Mouse (Mus musculus): ENCODE results near the gene 2810004N23Rik.
"Not testable (repeated sequence)": the region's sequence is repeated elsewhere in the genome, so short reads cannot be mapped to it uniquely, and the experiment has no call there.

The 2810004N23Rik gene

DNA sequence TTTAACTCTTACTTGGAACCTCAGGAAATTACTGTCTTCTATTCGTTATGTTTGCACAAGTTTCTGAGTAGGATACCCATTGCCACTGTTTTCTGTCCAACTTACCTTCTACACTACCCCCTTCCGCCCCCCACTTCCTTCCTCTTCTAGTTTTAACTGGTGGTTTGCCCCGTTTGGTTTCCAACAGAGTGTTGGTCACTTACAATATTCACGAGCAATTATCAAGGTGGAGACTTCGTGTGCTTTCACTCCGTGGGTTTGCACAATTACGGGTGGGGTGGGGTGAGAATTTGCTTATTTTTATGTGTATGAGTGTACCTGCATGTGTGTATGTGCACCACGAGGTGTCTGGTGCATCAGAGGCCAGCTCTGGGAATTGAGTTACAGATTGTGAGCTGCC lies 809 bp upstream of the 2810004N23Rik start:
- DNase-seq, result no peak

DNA sequence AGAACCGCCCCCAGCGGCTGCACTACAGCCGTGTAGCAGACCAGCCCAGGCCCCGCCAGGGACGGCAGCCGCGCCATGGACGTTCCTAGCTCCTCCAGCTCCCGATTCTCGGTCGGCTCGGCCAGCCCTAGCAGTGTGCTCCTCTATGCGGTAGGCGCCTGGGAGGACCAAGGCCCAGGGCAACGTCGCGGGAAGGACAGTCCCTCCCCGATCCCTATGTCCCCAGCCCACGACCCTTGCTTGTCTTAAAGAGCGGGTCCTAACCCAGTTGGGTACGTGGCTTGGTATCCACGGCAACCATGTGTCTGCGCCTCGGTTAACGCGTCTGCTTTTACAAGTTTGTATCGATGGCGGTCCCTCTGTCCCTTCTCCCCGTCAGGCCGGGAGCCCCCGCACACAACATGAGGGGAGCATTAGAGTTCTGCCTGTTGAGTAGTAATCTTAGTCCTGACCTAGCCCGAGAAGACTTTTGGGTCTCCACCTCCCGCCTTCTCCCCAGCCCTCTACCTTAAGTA lies 300 bp upstream of the 2810004N23Rik start:
- DNase-seq, result no peak

DNA sequence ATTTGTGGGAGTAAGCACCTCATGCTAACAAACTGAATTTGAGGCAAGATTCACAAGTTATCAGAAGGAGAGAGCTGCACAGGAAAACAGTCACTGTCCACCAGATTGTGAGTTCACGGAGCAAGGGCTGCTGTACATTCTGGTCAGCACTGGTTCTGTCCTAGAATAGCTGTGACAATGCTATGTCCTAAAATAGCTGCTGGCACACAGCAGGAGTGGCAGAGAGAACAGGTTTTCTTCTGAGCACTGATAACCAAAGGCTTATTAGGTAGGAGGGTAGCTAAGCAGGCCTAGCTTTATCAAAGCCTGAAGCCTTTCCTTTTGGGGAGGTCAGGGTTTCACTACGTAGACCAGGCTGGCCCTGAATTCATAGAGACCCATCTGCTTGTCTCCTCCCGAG lies 2.7 kb downstream of the 2810004N23Rik start:
- DNase-seq, result no peak

DNA sequence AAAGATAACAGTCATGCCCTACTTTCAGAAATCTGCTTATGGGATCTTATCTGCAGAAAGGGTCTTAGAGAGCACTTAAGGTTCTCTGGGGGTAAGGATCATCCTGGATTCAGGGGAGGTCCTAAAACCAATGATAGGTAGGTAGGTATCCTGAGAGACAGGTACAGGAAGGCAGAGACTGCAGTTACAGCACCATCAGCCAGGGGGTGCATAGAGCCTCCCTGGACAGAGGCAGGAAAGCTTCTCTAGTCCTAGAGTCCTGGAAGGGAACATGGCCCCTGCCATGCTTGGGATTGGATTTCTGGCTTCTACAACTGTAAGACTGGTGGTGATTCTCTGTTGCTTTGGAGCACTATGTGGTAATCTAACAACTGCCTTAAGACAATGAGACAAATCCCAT lies 3.5 kb downstream of the 2810004N23Rik start:
- DNase-seq, result no peak

DNA sequence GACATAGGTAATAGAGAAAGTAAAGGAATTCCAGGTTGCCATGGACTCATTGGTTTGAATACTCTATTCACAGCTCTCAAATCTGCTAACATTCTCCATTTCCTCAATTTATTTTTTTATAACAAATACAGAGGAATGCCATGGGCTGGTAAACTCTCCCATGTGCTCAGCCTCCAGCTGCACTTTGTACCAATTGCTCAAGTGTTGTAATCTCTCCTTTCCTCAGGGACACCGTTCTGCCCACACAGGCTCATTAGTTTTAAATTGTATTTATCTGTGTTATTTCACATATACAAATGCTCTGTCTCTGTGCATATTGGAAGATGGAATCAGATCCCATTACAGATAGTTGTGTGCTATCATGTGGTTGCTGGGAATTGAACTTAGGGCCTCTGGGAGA lies 9.4 kb downstream of the 2810004N23Rik start:
- no peak for DNase-seq

DNA sequence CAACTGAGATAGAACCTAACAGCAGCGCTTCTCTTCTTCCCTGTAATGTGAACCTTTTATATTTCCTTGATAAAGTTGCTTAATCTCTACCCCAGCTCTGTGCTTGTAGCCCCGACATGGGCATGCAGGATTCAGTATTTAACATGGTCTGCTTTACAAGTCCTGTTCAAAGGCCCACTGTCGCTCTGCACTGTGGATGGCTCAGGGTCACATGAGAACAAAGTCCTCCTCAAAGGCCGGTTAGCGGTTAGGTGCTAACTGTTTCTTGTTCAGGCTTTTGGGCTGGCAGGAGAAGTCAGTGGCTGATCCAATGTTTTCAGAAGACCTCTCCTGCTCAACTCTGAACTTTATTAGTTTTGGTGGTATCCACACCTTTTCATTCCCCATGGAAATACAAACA lies 17.3 kb downstream of the 2810004N23Rik start:
- DNase-seq, result no peak

DNA sequence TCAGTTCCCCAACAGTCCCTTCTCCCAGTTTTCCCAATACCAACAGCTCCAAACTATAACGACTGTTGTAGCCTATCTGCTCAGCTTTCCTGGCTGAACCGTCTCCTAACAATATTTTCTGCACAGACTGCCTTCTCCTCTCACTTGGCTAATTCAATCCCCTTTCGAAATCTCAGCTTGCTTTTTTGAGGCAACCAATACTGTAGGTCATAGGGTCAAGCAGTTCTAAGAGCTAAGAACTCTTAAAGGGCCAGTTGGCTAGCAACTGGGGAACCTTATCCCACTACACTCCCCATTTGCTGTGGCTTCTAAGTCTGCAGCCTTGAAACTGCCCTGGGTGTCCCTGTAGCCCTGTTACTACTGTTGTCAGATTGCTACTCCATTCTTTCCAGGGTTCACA lies 17.8 kb downstream of the 2810004N23Rik start:
- DNase-seq, result no peak

DNA sequence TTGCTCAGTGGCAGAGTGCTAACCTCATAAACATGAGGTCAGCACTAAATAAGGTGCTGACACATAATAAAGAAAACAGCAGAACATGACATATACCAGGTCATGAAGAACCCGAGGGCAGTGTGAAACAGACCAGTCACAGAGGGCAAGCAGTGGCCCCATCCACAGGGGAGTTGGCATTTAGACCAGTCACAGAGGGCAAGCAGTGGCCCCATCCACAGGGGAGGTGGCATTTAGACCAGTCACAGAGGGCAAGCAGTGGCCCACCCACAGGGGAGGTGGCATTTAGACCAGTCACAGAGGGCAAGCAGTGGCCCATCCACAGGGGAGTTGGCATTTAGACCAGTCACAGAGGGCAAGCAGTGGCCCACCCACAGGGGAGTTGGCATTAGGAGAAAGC lies 20.0 kb downstream of the 2810004N23Rik start:
- not testable (repeated sequence) for DNase-seq

DNA sequence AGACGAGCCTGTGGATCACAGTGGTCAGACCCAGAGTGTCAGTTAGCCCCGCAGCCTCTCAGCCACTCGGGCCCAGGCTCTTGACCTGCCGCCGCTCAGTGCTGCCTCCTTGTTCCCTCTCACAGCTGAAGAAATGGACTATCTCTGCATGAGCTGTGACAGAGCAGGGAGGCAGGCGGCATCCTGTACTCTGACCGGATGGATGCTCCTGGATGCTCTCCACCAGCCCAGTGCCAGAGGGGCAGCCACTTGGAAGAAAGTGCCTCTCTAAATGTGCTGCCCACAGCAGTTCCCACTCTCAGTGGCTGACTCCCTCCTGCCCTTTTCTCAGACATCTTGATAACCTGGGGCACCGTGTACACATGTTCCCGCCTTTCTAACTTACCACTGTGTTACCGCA lies 21.1 kb downstream of the 2810004N23Rik start:
- no peak for DNase-seq

DNA sequence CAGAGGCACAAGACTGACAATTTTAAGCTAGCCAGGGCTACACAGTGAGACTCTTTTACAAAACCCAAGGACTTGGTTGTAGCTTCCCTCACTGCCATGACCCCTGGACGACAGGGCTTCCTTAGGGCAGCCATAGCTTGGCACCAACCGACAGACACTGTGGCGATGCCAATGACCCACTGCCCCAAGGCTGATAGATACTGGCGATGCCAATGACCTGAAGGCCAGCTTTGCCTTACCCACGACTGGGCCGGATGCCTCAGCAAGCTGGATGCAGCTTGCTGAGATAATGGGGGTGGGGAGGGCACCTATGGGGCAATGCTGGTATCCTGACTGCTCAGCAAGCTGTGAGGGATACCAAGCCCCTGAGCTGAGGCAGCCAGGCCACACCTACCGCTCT lies 22.0 kb downstream of the 2810004N23Rik start:
- no peak for DNase-seq

DNA sequence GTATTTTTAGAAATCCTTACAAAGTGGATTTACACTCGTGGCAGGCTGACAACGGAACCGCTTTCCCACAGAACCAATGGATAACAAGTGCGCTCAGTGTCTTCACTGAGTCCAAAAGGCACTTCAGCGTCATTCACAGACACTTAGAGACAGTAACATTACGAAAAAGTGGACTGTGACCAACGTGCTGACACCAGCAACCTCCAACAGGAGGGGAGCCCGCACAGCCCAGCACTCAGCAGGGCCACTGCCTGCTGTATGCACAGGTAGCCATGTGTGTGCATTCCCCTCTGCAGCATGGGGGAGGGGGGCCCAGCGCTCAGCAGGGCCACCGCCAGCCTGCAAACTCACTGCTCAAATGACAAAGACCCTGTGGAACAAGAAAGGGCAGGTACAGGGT lies 23.5 kb downstream of the 2810004N23Rik start:
- DNase-seq, result no peak

DNA sequence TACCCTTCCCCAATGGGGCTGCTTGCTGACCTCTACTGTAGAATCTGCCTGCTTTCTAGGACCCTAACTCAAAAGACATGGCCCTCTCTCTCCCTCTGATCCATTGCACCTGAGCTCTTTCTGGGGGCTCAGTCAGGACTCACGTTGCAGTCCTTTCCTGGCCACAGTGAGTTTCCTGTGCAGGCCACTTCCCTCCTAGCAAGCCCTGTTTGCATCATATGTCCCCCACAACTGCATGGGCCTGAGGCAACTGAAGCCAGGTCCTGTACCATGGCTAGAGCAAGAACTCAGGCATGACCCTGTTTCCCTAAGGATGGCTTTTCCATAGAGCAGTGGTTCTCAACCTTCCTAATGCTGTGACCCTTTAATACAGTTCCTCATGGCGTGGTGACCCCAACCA lies 25.0 kb downstream of the 2810004N23Rik start:
- DNase-seq, result no peak

DNA sequence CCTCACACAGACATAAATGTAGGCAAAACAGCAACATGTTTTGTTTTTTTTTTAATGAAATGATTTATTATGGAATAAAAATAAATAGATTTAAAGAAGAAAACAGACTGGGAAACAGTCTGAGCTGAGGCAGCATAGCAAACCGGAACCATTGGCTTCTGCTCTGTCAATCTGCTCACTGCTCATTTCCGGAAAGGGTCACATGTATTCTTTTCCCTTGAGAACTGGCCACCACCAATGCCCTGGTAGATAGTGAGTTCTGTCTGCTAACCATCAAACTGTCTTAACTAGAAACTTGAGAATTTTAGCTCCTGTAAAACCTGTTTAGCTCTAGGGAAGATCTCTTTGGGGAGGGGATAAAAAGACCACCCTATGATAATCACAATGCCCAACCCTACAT lies 26.0 kb downstream of the 2810004N23Rik start:
- DNase-seq, result no peak

DNA sequence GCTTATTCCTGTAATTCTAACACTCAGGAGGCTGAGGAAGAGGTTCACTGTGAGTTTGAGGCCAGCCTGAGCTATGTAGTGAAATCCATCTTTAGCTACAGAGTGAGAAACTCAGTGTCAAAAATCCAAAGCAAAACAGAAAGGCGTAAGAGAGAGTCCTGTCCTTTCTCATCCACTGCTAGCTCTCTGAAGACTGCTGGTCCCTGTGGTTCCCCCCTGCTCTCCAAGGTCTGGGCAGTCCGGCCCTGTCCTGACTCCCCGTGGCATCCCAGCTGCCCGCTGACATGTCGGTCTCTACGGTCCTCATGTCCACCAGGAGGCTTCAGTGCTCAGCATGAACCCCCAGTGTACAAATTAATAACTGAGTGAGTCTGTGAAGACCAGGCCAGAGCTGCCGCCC lies 26.6 kb downstream of the 2810004N23Rik start:
- DNase-seq, result no peak

DNA sequence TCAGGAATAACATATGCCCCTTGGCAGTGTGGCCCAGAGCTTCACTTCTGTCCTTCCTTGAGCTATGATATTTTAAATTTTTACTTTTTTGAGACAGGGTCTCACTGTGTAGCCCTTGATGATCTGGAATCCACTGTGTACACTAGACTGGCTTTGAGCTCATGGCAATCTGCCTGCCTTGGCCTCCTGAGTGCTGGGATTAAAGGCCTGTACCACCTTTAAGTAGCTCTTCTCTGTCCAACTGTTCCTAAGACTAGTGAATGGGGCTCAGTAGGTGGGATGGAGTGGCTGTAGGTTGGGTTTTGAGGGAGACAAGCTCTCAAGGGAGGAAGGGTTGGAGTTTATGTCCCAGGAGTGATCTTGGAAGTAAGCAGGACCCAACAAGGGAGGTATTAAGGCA lies 27.1 kb downstream of the 2810004N23Rik start:
- DNase-seq, result no peak

DNA sequence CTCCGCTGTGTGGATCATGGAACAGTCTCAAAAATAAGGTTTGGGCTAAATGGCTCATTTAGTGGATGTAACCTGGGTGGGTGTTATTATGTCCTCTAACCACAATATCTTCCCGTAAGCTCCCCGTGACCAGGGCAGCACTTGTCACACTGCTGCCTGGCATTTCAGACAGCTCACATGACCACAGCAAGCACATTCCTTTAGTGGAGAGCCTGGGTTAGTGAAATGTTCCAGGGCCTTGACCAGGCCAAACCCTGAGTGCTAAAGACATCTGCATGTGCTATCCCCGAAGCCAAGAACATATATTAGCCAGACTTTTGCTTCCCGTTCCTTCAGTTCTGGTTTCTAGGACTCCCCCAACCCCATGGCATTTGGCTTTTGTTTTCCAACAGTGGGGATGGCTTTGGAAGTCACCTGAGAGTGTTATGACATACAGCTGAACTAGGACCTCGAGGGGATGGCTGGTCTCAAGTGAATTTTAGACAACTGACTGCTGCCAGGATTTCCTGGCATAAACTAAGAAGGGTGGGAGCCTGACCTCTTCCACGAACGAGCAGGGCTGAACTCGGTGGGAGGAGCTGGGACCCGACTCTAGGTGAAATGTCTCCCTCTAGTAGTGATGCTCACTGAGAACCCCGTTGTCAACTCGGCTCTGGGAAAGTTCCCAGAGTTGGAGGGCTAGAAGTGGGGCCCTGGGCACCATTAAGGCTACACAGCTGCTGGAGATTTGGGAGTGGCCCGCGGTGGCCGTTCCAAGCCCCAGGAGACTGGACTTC lies 29.3 kb downstream of the 2810004N23Rik start:
- DNase-seq, result no peak

DNA sequence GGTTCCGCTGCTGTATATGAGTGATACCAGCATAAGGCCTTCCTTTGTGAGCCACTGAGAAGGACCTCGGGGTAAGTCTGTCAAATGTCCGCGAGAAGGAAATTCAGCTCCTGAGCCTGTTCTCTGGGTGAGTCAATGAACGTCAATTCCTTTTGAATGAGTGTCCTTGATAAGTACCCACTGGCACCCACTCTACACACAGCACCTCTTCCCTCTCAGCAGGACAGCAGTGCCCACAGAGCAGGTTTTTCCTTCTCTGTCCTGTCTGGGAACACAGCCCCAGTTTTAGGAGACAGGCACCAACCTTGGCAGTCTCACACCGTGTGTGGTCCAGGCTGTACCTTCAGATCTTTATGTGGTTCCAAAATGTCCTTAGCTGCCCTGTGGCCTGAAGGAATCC lies 31.0 kb downstream of the 2810004N23Rik start:
- no peak for DNase-seq

DNA sequence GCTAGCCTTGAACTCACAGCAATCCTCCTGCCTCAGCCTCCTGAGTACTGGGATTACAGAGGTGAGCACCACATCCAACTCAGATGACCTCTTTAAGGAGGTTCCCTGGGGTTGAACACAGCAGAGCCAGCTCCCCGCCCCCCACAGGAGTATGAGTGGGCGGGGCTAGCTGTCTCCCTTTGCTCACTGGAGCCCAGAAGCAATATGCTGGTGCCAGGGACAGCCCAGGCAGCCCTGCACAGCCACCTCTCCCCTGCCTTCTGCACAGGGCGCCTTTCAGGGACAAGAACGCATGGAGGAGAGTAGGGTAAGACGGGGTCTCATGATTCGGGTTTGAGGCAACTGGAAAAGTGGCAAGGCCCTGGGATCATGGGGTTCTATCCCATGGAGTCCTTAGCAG lies 31.4 kb downstream of the 2810004N23Rik start:
- no peak for DNase-seq

DNA sequence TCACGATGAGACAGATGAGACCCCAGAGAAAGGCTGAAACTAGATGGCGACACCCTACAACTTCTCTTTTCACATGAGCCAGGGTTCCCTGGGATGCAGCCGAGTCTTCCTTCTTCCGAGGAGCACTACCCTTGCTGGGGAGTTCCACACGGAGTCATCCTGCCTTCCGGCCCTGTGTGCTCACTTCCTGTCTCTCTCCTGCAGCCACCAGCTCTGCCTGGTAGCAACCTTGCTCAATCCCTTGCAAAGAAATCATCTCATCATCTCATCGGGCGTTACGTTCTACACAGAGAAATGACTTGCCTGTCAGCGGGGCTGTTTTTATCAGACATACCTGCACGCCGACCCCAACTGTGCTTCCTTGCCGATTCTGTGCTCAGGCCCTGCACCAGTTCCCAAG lies 32.9 kb downstream of the 2810004N23Rik start:
- no peak for DNase-seq

DNA sequence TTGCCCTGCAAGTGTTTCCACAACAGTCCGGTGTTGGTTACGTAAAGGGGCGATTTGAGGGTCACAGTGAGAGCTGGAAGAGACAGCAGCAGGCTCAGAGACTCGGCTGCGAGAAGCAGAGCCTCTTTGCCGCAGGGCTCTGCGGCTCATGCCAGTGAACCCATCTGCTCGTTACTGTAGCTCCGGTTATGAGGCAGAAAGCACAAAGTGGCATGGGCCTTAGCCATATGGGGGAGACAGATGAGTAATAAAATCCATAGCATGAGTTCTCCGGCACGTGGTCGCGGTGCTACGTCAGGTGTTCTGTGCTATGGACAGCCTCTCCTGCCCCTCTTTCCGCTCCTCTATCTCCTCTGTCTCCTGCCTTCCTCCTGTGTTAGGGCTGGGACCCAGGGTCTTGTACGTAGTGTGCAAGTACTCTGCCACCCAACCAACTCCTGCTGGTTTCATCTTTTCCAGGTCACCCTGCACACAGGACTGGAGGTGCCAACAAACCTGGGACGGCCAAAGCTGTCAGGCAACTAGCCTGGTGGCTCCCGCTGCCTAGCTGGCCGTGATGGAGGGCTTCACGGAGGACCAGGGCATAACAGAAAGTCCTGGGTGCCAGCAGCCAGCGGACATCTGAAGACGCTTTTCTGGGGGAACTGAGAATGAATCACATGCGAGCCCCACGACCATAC lies 34.2 kb downstream of the 2810004N23Rik start:
- peak; percentile 43 for DNase-seq

DNA sequence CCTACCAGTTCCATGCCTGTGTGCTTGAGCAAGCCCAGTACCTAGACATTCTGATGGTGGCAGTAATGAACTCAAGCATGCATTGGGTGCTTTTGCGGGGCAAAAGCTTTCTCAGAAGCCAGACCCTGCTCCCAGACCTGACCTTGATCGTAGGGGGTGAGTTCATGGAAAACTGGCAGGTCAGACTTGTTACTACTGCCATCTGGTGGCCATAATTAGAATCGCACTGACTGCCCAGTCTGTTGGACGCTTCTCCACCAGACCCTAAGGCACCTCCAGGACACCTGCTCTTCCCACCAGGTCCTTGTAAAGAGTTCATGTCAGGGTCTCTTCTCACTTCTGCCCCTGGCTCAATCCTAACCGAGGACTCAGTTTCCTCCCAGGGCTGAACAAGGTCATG lies 35.5 kb downstream of the 2810004N23Rik start:
- DNase-seq, result peak; percentile 64

DNA sequence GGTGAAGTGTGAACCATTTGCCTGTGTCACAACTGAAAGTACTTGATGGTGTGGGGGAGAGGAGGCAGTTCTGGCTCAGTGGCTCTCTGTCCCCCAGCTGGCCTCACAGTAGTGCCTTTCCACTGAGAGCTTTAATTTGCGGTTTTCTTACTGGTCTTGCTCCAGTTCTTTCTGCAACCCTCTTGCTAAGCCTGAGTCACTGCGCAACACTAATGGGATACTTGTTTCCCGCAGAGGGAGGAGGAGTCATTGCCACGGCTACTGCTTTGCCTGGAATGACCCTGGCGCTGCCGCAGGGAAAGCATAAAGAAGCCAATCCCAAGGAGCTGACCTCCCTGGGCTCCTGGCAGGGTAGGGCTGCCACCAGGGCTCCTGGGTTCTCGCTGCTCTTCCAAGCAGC lies 36.3 kb downstream of the 2810004N23Rik start:
- DNase-seq, result no peak

DNA sequence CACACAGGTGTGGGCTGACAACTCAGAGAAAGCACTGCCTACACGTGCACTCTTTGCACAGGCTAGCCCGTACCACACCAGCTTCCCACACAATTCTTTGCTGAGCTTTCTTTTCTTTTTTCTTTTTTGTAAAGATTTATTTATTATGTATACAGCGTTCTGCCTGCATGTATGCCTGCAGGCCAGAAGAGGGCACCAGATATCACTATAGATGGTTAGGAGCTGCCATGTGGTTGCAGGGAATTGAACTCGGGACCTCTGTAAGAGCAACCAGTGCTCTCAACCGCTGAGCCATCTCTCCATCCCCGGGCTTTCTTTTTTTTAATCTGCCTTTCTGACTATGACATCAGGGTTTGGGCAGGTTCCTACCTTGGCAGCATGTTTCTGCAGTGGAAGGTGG lies 39.4 kb downstream of the 2810004N23Rik start:
- no peak for DNase-seq

DNA sequence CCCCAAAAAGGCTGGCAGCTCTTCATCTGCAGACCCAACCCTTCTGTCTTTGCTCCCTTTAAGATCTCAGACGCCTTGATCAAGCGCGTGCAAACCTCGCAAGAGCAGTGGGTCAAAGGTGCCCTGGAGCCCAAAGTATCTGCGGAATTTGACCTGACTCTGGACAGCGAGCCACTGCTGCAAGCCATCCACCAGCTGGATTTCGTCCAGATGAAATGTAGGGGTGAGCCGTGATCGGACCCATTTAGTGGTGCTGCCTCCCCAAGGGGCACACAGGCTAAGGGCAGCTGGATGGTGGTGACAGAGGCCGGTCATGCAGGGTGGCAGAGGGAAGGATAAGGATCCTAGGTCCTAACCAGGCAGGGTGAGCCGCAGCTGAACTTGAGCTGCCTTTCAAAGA lies 42.8 kb downstream of the 2810004N23Rik start:
- DNase-seq, result no peak

Data from cerebellum, adult 11 months (tissue).